Mouse (Mus musculus) ES-CJ7 (cell line): ENCODE data around the gene Mapk1ip1l.
A peak's percentile ranks its signal among the peaks of the same experiment; 100 is the strongest.

ENCODE experiments used
- DNase-seq: peaks from one replicate; pipeline ENCODE4 v3.0.0; 2011; ENCODE audit warnings: low read depth, low spot score

Mapk1ip1l gene

GRCm38 (mm10) chr14:47297785-47298407 is at the start of gene Mapk1ip1l:
Gene Mapk1ip1l (plus strand): TSS chr14:47298266.
- peak; percentile 83 for DNase-seq

GRCm38 (mm10) chr14:47249839-47250238 is 48.2 kb upstream of the Mapk1ip1l start:
- DNase-seq: no peak

- no peak for DNase-seq
Observed at GRCm38 (mm10) chr14:47264866-47265265, 33.2 kb upstream of the Mapk1ip1l start.

GRCm38 (mm10) chr14:47265829-47266228 is 32.2 kb upstream of the Mapk1ip1l start:
- no peak for DNase-seq

GRCm38 (mm10) chr14:47269056-47269455 is 29.0 kb upstream of the Mapk1ip1l start:
- DNase-seq: no peak

GRCm38 (mm10) chr14:47269706-47270105 is 28.4 kb upstream of the Mapk1ip1l start:
- DNase-seq: no peak

- no peak for DNase-seq
Observed at GRCm38 (mm10) chr14:47273751-47274150, 24.3 kb upstream of the Mapk1ip1l start.

GRCm38 (mm10) chr14:47275417-47275816 is 22.6 kb upstream of the Mapk1ip1l start:
- peak; percentile 19 for DNase-seq

GRCm38 (mm10) chr14:47276036-47276603 is 21.9 kb upstream of the Mapk1ip1l start:
- DNase-seq: no peak

GRCm38 (mm10) chr14:47276637-47277393 is 21.3 kb upstream of the Mapk1ip1l start, which contains the start of the genes Wdhd1 and Socs4:
Gene Wdhd1 (minus strand): TSS chr14:47276857.
Gene Socs4 (plus strand): TSS chr14:47276931.
- peak; percentile 93 for DNase-seq

GRCm38 (mm10) chr14:47279058-47279457 is 19.0 kb upstream of the Mapk1ip1l start:
- DNase-seq: no peak

GRCm38 (mm10) chr14:47281535-47281934 is 16.5 kb upstream of the Mapk1ip1l start:
- no peak for DNase-seq

- no peak for DNase-seq
Observed at GRCm38 (mm10) chr14:47283568-47283967, 14.5 kb upstream of the Mapk1ip1l start.

- no peak for DNase-seq
Observed at GRCm38 (mm10) chr14:47285271-47285670, 12.8 kb upstream of the Mapk1ip1l start.

- DNase-seq: no peak
Observed at GRCm38 (mm10) chr14:47286215-47286614, 11.9 kb upstream of the Mapk1ip1l start.

GRCm38 (mm10) chr14:47287021-47287420 is 11.0 kb upstream of the Mapk1ip1l start:
- no peak for DNase-seq

- no peak for DNase-seq
Observed at GRCm38 (mm10) chr14:47291772-47292171, 6.3 kb upstream of the Mapk1ip1l start.

- DNase-seq: no peak
Observed at GRCm38 (mm10) chr14:47294136-47294535, 3.9 kb upstream of the Mapk1ip1l start.

- no peak for DNase-seq
Observed at GRCm38 (mm10) chr14:47296232-47296631, 1.8 kb upstream of the Mapk1ip1l start.

- DNase-seq: peak; percentile 82
Observed at GRCm38 (mm10) chr14:47298408-47298792, 334 bp downstream of the Mapk1ip1l start.

GRCm38 (mm10) chr14:47298819-47299261 is 774 bp downstream of the Mapk1ip1l start:
- peak; percentile 80 for DNase-seq

GRCm38 (mm10) chr14:47302885-47303680 is 5.0 kb downstream of the Mapk1ip1l start:
- DNase-seq: no peak
